10 mouse cellular contexts compared by ENCODE assay signal in the genomic region with DNA sequence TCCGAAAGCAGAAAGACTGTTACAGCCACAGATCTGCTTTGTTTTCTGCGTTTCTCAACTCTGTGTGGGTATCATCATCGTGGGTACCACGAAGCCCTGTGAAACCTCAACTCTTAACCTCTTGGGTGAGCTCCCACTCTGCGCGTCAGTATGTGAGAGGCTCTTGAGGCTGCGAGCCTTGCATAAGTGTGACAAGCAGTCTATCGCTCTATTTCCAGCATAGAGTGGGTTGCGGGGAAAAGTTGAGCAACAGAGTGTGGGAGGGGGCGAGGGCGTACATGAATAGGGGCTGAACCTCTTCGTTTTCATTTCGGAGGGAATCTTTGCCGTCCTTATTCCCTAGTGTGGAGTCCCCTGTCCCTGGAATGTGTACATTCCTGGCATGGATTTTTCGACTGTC. TPM values are rescaled to one million over a fixed set of nuclear protein-coding genes. Genes with fewer than 3 reads are reported as not detected.
DNase-seq lines count a peak whose midpoint lies in the region; ATAC-seq lines count a peak whose summit lies in the region.
"Had no signal": no experiment of that assay in that cellular context is flagged by ENCODE, and none has a peak within 500 bp of the region (broad histone marks: within the 10 kb centered on the region; RNA-seq: fewer than 3 reads in every experiment).

No protein-coding gene starts in this region.

- H3K27ac ChIP-seq in kidney, embryonic 14.5 days (ENCODE audit: low read depth, low read length): no peak overlapping the region
- H3K27ac ChIP-seq in brown adipose tissue, adult 24 weeks (replicated peaks; ENCODE audit: low read depth, low read length): no peak overlapping the region
- H3K27ac ChIP-seq in embryonic facial prominence, embryonic 15.5 days (replicated peaks): peak overlapping the region; percentile 87

- DNase-seq in kidney, postnatal 36 days: no peak
- DNase-seq in left cerebral cortex, postnatal 36 days (ENCODE audit: low spot score in 2 of 2): peak; percentile 42 to 61
- no peak for DNase-seq in cerebellum, adult 11-12 months
- DNase-seq in urinary bladder, postnatal 10 days (ENCODE audit: low spot score): no peak
- no peak for DNase-seq in embryo, embryonic 10 days (ENCODE audit: low spot score)
- DNase-seq: gastrocnemius, postnatal 25 days; liver, postnatal 0 days had no signal

- intact Hi-C loops in left cerebral cortex, postnatal 36 days (cut with DNase I): no loop called here

- peak; percentile 69 for ATAC-seq in kidney, embryonic 14.5 days (ENCODE audit: low FRiP score, low TSS enrichment)
- peak; percentile 72 for ATAC-seq in embryonic facial prominence, embryonic 15.5 days (ENCODE audit: insufficient number of reproducible peaks, low FRiP score, low TSS enrichment, low read depth)
- ATAC-seq: liver, postnatal 0 days had no signal

- 0 out of 2 replicates have a peak, but pooled peaks cover 6% of the 10 kb centered on the region for H3K4me1 ChIP-seq in kidney, embryonic 14.5 days (ENCODE audit: control insufficient read depth, insufficient read depth, low read length)
- no peaks in the 10 kb centered on the region for H3K4me1 ChIP-seq in brown adipose tissue, adult 24 weeks (ENCODE audit: control insufficient read depth, insufficient read depth, insufficient read length, low read length)
- H3K4me1 ChIP-seq in embryonic facial prominence, embryonic 15.5 days: peaks cover 12% of the 10 kb centered on the region; the same call in 1 of the 2 replicates

- H3K4me3 ChIP-seq in kidney, embryonic 14.5 days (ENCODE audit: low read length): peak overlapping the region; percentile 20
- peak overlapping the region; percentile 34; the same call in 1 of the 2 replicates for H3K4me3 ChIP-seq in brown adipose tissue, adult 24 weeks (ENCODE audit: insufficient read depth, low read depth, low read length)
- H3K4me3 ChIP-seq in embryonic facial prominence, embryonic 15.5 days (replicated peaks): peak overlapping the region; percentile 34

- H3K9me3 ChIP-seq in kidney, embryonic 14.5 days (ENCODE audit: control insufficient read depth, low read length): no peaks in the 10 kb centered on the region
- no peaks in the 10 kb centered on the region for H3K9me3 ChIP-seq in embryonic facial prominence, embryonic 15.5 days (replicated peaks)

- 54% methylated on average over 15 of the region's 15 CpGs for WGBS in kidney, embryonic 14.5 days
- 43% methylated on average over 15 of the region's 15 CpGs for WGBS in embryonic facial prominence, embryonic 15.5 days

- no peaks in the 10 kb centered on the region for H3K27me3 ChIP-seq in kidney, embryonic 14.5 days (ENCODE audit: control insufficient read depth, insufficient read depth, low read length)
- H3K27me3 ChIP-seq in embryonic facial prominence, embryonic 15.5 days: no peaks in the 10 kb centered on the region

- H3K9ac ChIP-seq in kidney, embryonic 14.5 days (ENCODE audit: low read depth, low read length): no peak overlapping the region
- no peak overlapping the region; the same call in 1 of the 2 replicates for H3K9ac ChIP-seq in embryonic facial prominence, embryonic 15.5 days
- H3K9ac ChIP-seq: liver, postnatal 0 days had no signal

- H3K4me2 ChIP-seq in kidney, embryonic 14.5 days (replicated peaks; ENCODE audit: low read depth, low read length): peak overlapping the region; percentile 33
- peak overlapping the region; percentile 47 for H3K4me2 ChIP-seq in embryonic facial prominence, embryonic 15.5 days (replicated peaks)

- no peaks in the 10 kb centered on the region for H3K36me3 ChIP-seq in kidney, embryonic 14.5 days (ENCODE audit: control insufficient read depth, insufficient read depth, low read length)
- no peaks in the 10 kb centered on the region for H3K36me3 ChIP-seq in embryonic facial prominence, embryonic 15.5 days

RNA-seq across cellular contexts. Expression of gene Zfp385b, which starts 44.1 kb away (rescaled TPM):
- polyA plus RNA-seq in kidney, embryonic 14.5 days (2014; fragmentation: Nextera tagmentation; extraction: Ambion mirVana): 4.5 and 7.1 TPM in 2 replicates
- polyA plus RNA-seq in brown adipose tissue, adult 24 weeks (2012; ENCODE audit: insufficient read depth, insufficient read length, missing spikeins): not detected in 2 replicates
- polyA plus RNA-seq in embryonic facial prominence, embryonic 15.5 days (2015; fragmentation: Nextera tagmentation; extraction: Ambion mirVana): 10.4 and 11.0 TPM in 2 replicates
- total RNA-seq in left cerebral cortex, postnatal 36 days (2021): 10 to 100 TPM; 51.9 to 56.7 TPM

Comparison
In these comparisons a context has a peak if more than half of its experiments do, and no peak if none do; other contexts are left out.
1. DNase-seq: peak in left cerebral cortex, postnatal 36 days (2 of 2); none in kidney, postnatal 36 days (0 of 2), cerebellum, adult 11-12 months (single experiment), urinary bladder, postnatal 10 days (single experiment) and embryo, embryonic 10 days (single experiment).
2. Peak in every context shown above with its lines, with median percentiles within 50 percentile points of each other: H3K4me3 ChIP-seq.